Mouse (Mus musculus): ENCODE measurements around the gene Hspb11. TPM values are rescaled to one million over a fixed set of nuclear protein-coding genes. Genes with fewer than 3 reads are reported as not detected.

Hspb11 gene
- polyA plus RNA-seq, 1 experiment from 2014 or later = 39.1 TPM

- H3K36me3 ChIP-seq (ENCODE audit: control insufficient read depth, insufficient read depth, low read length) = no peaks in the 10 kb centered on the region
- H3K4me3 ChIP-seq (replicated peaks; ENCODE audit: low read length) = no peak overlapping the region
- H3K9ac ChIP-seq (ENCODE audit: low read length) = no peak overlapping the region
- H3K27ac ChIP-seq (ENCODE audit: low read length) = no peak overlapping the region
- no peak for ATAC-seq (ENCODE audit: insufficient read depth, low FRiP score)
- H3K9me3 ChIP-seq (replicated peaks; ENCODE audit: control insufficient read depth, low read length) = no peaks in the 10 kb centered on the region
- no peaks in the 10 kb centered on the region for H3K4me1 ChIP-seq (ENCODE audit: control insufficient read depth, insufficient read depth, low read length)
- 37% methylated on average over 8 of the region's 8 CpGs for WGBS
- H3K27me3 ChIP-seq (ENCODE audit: control insufficient read depth, insufficient read depth, low read length) = no peaks in the 10 kb centered on the region
- H3K4me2 ChIP-seq (ENCODE audit: low read depth, low read length) = no peak overlapping the region
Measured at GRCm38 (mm10) chr4:107278188-107278707, 24.9 kb downstream of the Hspb11 start.

GRCm38 (mm10) chr4:107280843-107281475 is 27.6 kb downstream of the Hspb11 start:
- ATAC-seq (ENCODE audit: insufficient read depth, low FRiP score) = no peak
- Histone ChIP-seq H3K4me1 (ENCODE audit: control insufficient read depth, insufficient read depth, low read length) (no peaks in the 10 kb centered on the region), H3K36me3 (ENCODE audit: control insufficient read depth, insufficient read depth, low read length) (no peaks in the 10 kb centered on the region), H3K27me3 (ENCODE audit: control insufficient read depth, insufficient read depth, low read length) (no peaks in the 10 kb centered on the region), H3K4me2 (ENCODE audit: low read depth, low read length) (no peak overlapping the region), H3K27ac (ENCODE audit: low read length) (no peak overlapping the region), H3K9me3 (replicated peaks; ENCODE audit: control insufficient read depth, low read length) (no peaks in the 10 kb centered on the region), H3K9ac (ENCODE audit: low read length) (no peak overlapping the region), H3K4me3 (replicated peaks; ENCODE audit: low read length) (no peak overlapping the region)
- 83% methylated on average over 7 of the region's 7 CpGs for WGBS

- H3K4me3 ChIP-seq (replicated peaks; ENCODE audit: low read length) = no peak overlapping the region
- no peaks in the 10 kb centered on the region for H3K9me3 ChIP-seq (replicated peaks; ENCODE audit: control insufficient read depth, low read length)
- H3K27ac ChIP-seq (ENCODE audit: low read length) = no peak overlapping the region
- H3K4me1 ChIP-seq (ENCODE audit: control insufficient read depth, insufficient read depth, low read length) = no peaks in the 10 kb centered on the region
- H3K36me3 ChIP-seq (ENCODE audit: control insufficient read depth, insufficient read depth, low read length) = no peaks in the 10 kb centered on the region
- no peak for ATAC-seq (ENCODE audit: insufficient read depth, low FRiP score)
- WGBS = 58% methylated on average over 3 of the region's 3 CpGs
- no peak overlapping the region for H3K9ac ChIP-seq (ENCODE audit: low read length)
- no peak overlapping the region for H3K4me2 ChIP-seq (ENCODE audit: low read depth, low read length)
- no peaks in the 10 kb centered on the region for H3K27me3 ChIP-seq (ENCODE audit: control insufficient read depth, insufficient read depth, low read length)
Measured at GRCm38 (mm10) chr4:107285446-107286200, 32.2 kb downstream of the Hspb11 start.

GRCm38 (mm10) chr4:107286386-107286785 is 33.0 kb downstream of the Hspb11 start:
- H3K4me2 ChIP-seq (ENCODE audit: low read depth, low read length) = no peak overlapping the region
- H3K9ac ChIP-seq (ENCODE audit: low read length) = no peak overlapping the region
- H3K27ac ChIP-seq (ENCODE audit: low read length) = no peak overlapping the region
- no peaks in the 10 kb centered on the region for H3K27me3 ChIP-seq (ENCODE audit: control insufficient read depth, insufficient read depth, low read length)
- no peaks in the 10 kb centered on the region for H3K36me3 ChIP-seq (ENCODE audit: control insufficient read depth, insufficient read depth, low read length)
- no peak for ATAC-seq (ENCODE audit: insufficient read depth, low FRiP score)
- no peaks in the 10 kb centered on the region for H3K4me1 ChIP-seq (ENCODE audit: control insufficient read depth, insufficient read depth, low read length)
- H3K4me3 ChIP-seq (replicated peaks; ENCODE audit: low read length) = no peak overlapping the region
- H3K9me3 ChIP-seq (replicated peaks; ENCODE audit: control insufficient read depth, low read length) = no peaks in the 10 kb centered on the region
- WGBS = 89% methylated on average over 8 of the region's 8 CpGs

- H3K9me3 ChIP-seq (replicated peaks; ENCODE audit: control insufficient read depth, low read length) = no peaks in the 10 kb centered on the region
- no peaks in the 10 kb centered on the region for H3K36me3 ChIP-seq (ENCODE audit: control insufficient read depth, insufficient read depth, low read length)
- no peak for ATAC-seq (ENCODE audit: insufficient read depth, low FRiP score)
- H3K9ac ChIP-seq (ENCODE audit: low read length) = no peak overlapping the region
- WGBS = 78% methylated on average over 2 of the region's 2 CpGs
- no peaks in the 10 kb centered on the region for H3K27me3 ChIP-seq (ENCODE audit: control insufficient read depth, insufficient read depth, low read length)
- H3K4me1 ChIP-seq (ENCODE audit: control insufficient read depth, insufficient read depth, low read length) = no peaks in the 10 kb centered on the region
- no peak overlapping the region for H3K4me2 ChIP-seq (ENCODE audit: low read depth, low read length)
- H3K4me3 ChIP-seq (replicated peaks; ENCODE audit: low read length) = no peak overlapping the region
- H3K27ac ChIP-seq (ENCODE audit: low read length) = no peak overlapping the region
Measured at GRCm38 (mm10) chr4:107287517-107287916, 34.1 kb downstream of the Hspb11 start.

- Histone ChIP-seq H3K36me3 (ENCODE audit: control insufficient read depth, insufficient read depth, low read length) (no peaks in the 10 kb centered on the region), H3K27me3 (ENCODE audit: control insufficient read depth, insufficient read depth, low read length) (no peaks in the 10 kb centered on the region), H3K9ac (ENCODE audit: low read length) (no peak overlapping the region), H3K4me2 (ENCODE audit: low read depth, low read length) (no peak overlapping the region), H3K9me3 (replicated peaks; ENCODE audit: control insufficient read depth, low read length) (no peaks in the 10 kb centered on the region), H3K4me3 (replicated peaks; ENCODE audit: low read length) (no peak overlapping the region), H3K4me1 (ENCODE audit: control insufficient read depth, insufficient read depth, low read length) (no peaks in the 10 kb centered on the region), H3K27ac (ENCODE audit: low read length) (no peak overlapping the region)
- no peak for ATAC-seq (ENCODE audit: insufficient read depth, low FRiP score)
- 82% methylated on average over 7 of the region's 7 CpGs for WGBS
Measured at GRCm38 (mm10) chr4:107291611-107292272, 38.3 kb downstream of the Hspb11 start.

GRCm38 (mm10) chr4:107292273-107292662 is 38.9 kb downstream of the Hspb11 start:
- 0 out of 2 replicates have a peak, but pooled peaks have one; percentile 50 for ATAC-seq (ENCODE audit: insufficient read depth, low FRiP score)
- H3K9me3 ChIP-seq (replicated peaks; ENCODE audit: control insufficient read depth, low read length) = no peaks in the 10 kb centered on the region
- no peaks in the 10 kb centered on the region for H3K27me3 ChIP-seq (ENCODE audit: control insufficient read depth, insufficient read depth, low read length)
- no peak overlapping the region for H3K4me2 ChIP-seq (ENCODE audit: low read depth, low read length)
- WGBS = 23% methylated on average over 4 of the region's 4 CpGs
- no peak overlapping the region for H3K27ac ChIP-seq (ENCODE audit: low read length)
- no peak overlapping the region for H3K9ac ChIP-seq (ENCODE audit: low read length)
- no peak overlapping the region for H3K4me3 ChIP-seq (replicated peaks; ENCODE audit: low read length)
- no peaks in the 10 kb centered on the region for H3K36me3 ChIP-seq (ENCODE audit: control insufficient read depth, insufficient read depth, low read length)
- no peaks in the 10 kb centered on the region for H3K4me1 ChIP-seq (ENCODE audit: control insufficient read depth, insufficient read depth, low read length)

- Histone ChIP-seq H3K9ac (ENCODE audit: low read length) (no peak overlapping the region), H3K4me3 (replicated peaks; ENCODE audit: low read length) (no peak overlapping the region), H3K27me3 (ENCODE audit: control insufficient read depth, insufficient read depth, low read length) (no peaks in the 10 kb centered on the region), H3K36me3 (ENCODE audit: control insufficient read depth, insufficient read depth, low read length) (no peaks in the 10 kb centered on the region), H3K4me2 (ENCODE audit: low read depth, low read length) (no peak overlapping the region), H3K4me1 (ENCODE audit: control insufficient read depth, insufficient read depth, low read length) (no peaks in the 10 kb centered on the region), H3K9me3 (replicated peaks; ENCODE audit: control insufficient read depth, low read length) (no peaks in the 10 kb centered on the region), H3K27ac (ENCODE audit: low read length) (no peak overlapping the region)
- ATAC-seq (ENCODE audit: insufficient read depth, low FRiP score) = no peak
- WGBS = 77% methylated on average over 8 of the region's 8 CpGs
Measured at GRCm38 (mm10) chr4:107298071-107298606, 44.7 kb downstream of the Hspb11 start.

All from stomach, embryonic 16.5 days (tissue).